Mouse (Mus musculus): ENCODE measurements around the gene Fut2.

Gene Fut2

DNA sequence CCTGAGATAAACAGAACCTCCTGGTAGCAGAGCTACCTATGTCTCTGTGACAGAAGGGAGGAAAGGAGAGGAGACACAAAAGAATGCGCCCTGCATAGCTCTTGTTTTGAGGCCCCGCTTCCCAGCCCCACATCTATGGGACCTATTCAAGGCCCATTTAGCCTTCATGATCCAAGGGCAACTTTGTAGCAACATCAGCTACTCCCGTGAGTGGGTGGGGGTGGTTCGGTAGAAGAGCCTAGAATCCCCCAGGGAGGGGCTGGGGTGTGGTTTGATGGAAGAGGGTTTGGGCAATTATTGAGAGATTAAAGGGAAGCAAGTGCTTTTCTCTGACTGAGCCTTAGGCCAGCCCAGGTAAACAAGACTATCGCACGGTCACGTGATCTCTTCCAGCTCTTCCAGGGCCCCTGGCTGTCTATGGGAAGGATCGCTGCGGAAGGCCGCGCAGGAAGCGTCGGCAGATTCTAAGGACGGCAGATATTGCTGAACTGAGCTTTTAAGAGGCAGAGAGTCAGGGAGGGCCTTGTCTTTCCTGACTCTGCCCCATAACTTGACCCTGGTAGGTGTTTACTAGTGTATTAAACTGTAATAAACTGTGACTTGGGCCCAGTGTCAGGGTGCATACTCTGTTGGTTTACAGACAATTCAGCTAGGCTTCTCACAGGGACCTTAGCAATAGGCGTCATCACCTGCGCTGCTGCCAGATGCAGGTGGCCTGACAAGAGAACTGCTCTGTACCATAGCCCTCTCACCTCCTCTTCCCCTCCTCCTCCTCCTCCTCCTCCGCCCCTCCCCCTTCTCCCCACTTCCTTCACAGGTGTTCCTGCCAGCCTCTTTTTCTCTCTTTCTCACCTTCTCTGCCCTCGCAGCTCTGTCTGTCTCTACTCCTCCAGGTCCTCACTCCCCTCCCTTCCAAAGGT is 67.0 kb downstream of the Fut2 start:
- DNase-seq (ENCODE audit: low spot score): no peak
